Mouse (Mus musculus) thymus, adult 2 months (tissue): ENCODE data around the gene Rfc4.

Experiments used
- CTCF ChIP-seq: fragments of 200-500 bp; IDR thresholded peaks from 2 replicates; pipeline ENCODE4 v1.5.1; 2012; ENCODE audit warnings: mild to moderate bottlenecking, control low read depth, low read length, moderate library complexity, borderline replicate concordance; ENCODE audit not compliant: control insufficient read depth, poor library complexity, insufficient read depth; ENCODE audit errors: extremely low read depth
- POLR2A ChIP-seq: fragments of 200-500 bp; IDR thresholded peaks from 2 replicates; pipeline ENCODE4 v1.6.1; 2012; ENCODE audit warnings: mild to moderate bottlenecking, low read length, control low read depth, moderate library complexity; ENCODE audit not compliant: control insufficient read depth, poor library complexity, insufficient read depth; ENCODE audit errors: extremely low read depth

- TF ChIP-seq CTCF (no peak), POLR2A (no peak)
Observed at GRCm38 (mm10) chr16:23108943-23109342, 18.6 kb downstream of the Rfc4 start.
